Mouse (Mus musculus): ENCODE measurements at regions not wholly inside any gene's neighbourhood (a gene's known extent, or its start where the extent isn't known, plus 50 kb on each side); places are given as distances from the start of the nearest gene placed in this dataset.

- WGBS: 61% methylated on average over 8 of the region's 8 CpGs
- Histone ChIP-seq H3K9ac (ENCODE audit: low read depth, low read length, severe bottlenecking) (no peak overlapping the region), H3K27me3 (ENCODE audit: control insufficient read depth, insufficient read depth, low read length) (no peaks in the 10 kb centered on the region), H3K4me3 (replicated peaks; ENCODE audit: low read length) (no peak overlapping the region), H3K9me3 (ENCODE audit: control insufficient read depth, low read length) (no peaks in the 10 kb centered on the region), H3K36me3 (ENCODE audit: control insufficient read depth, insufficient read depth, low read length) (no peaks in the 10 kb centered on the region), H3K27ac (replicated peaks; ENCODE audit: low read depth, low read length) (no peak overlapping the region), H3K4me2 (replicated peaks; ENCODE audit: low read depth, low read length, severe bottlenecking) (no peak overlapping the region), H3K4me1 (ENCODE audit: control insufficient read depth, insufficient read depth, low read length) (no peaks in the 10 kb centered on the region)
- ATAC-seq (ENCODE audit: low FRiP score, low read depth) (no peak), DNase-seq (ENCODE audit: low spot score) (no peak)
- TF ChIP-seq POLR2A (IDR thresholded peaks at IDR 0.05; ENCODE audit: borderline replicate concordance, extremely low read depth, insufficient read depth, insufficient read length): no peak
These were observed 226.6 kb upstream of the Rarb start for GRCm38 (mm10) chr14:17045426-17046132.

- Histone ChIP-seq H3K4me1 (ENCODE audit: control insufficient read depth, insufficient read depth, low read length) (no peaks in the 10 kb centered on the region), H3K4me3 (replicated peaks; ENCODE audit: low read length) (no peak overlapping the region), H3K4me2 (replicated peaks; ENCODE audit: low read depth, low read length, severe bottlenecking) (no peak overlapping the region), H3K9ac (ENCODE audit: low read depth, low read length, severe bottlenecking) (no peak overlapping the region), H3K36me3 (ENCODE audit: control insufficient read depth, insufficient read depth, low read length) (no peaks in the 10 kb centered on the region), H3K9me3 (ENCODE audit: control insufficient read depth, low read length) (no peaks in the 10 kb centered on the region), H3K27me3 (ENCODE audit: control insufficient read depth, insufficient read depth, low read length) (no peaks in the 10 kb centered on the region), H3K27ac (replicated peaks; ENCODE audit: low read depth, low read length) (no peak overlapping the region)
- DNase-seq (ENCODE audit: low spot score) (no peak), ATAC-seq (ENCODE audit: low FRiP score, low read depth) (no peak)
- no peak for TF ChIP-seq POLR2A (IDR thresholded peaks at IDR 0.05; ENCODE audit: borderline replicate concordance, extremely low read depth, insufficient read depth, insufficient read length)
- WGBS: 26% methylated on average over 4 of the region's 4 CpGs
These were observed 201.8 kb upstream of the Rarb start for GRCm38 (mm10) chr14:17020603-17021356.

DNA sequence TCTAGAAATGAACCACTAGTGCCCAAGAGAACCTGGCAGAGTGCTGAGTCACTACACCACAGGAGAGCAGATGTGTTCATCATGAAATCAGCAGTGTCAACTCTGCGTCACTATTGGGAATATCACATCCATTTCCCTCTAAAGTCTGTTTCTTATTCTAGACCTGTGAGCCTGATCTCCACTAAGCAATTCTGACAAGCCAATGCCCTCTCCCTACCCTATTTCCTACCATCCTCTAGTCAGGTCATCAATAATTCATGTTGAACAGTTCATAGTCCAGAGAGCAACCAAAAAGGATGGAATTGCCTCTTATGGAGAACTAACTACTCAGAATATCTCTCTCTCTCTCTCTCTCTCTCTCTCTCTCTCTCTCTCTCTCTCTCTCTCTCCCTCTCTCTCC lies 194.0 kb upstream of the Rarb start:
- Histone ChIP-seq H3K9ac (ENCODE audit: low read depth, low read length, severe bottlenecking) (no peak overlapping the region), H3K36me3 (ENCODE audit: control insufficient read depth, insufficient read depth, low read length) (no peaks in the 10 kb centered on the region), H3K9me3 (ENCODE audit: control insufficient read depth, low read length) (no peaks in the 10 kb centered on the region), H3K4me2 (replicated peaks; ENCODE audit: low read depth, low read length, severe bottlenecking) (no peak overlapping the region), H3K4me3 (replicated peaks; ENCODE audit: low read length) (no peak overlapping the region), H3K27me3 (ENCODE audit: control insufficient read depth, insufficient read depth, low read length) (no peaks in the 10 kb centered on the region), H3K27ac (replicated peaks; ENCODE audit: low read depth, low read length) (no peak overlapping the region), H3K4me1 (ENCODE audit: control insufficient read depth, insufficient read depth, low read length) (no peaks in the 10 kb centered on the region)
- DNase-seq (ENCODE audit: low spot score): no peak
- ATAC-seq (ENCODE audit: low FRiP score, low read depth): no peak
- WGBS: 95% methylated on average over 1 of the region's 1 CpGs
- no peak for TF ChIP-seq POLR2A (IDR thresholded peaks at IDR 0.05; ENCODE audit: borderline replicate concordance, extremely low read depth, insufficient read depth, insufficient read length)

GRCm38 (mm10) chr14:17012200-17012599 lies 193.2 kb upstream of the Rarb start:
- no peaks in the 10 kb centered on the region for H3K4me1 ChIP-seq (ENCODE audit: control insufficient read depth, insufficient read depth, low read length)
- TF ChIP-seq POLR2A (IDR thresholded peaks at IDR 0.05; ENCODE audit: borderline replicate concordance, extremely low read depth, insufficient read depth, insufficient read length): no peak
- H3K27me3 ChIP-seq (ENCODE audit: control insufficient read depth, insufficient read depth, low read length): no peaks in the 10 kb centered on the region
- H3K9ac ChIP-seq (ENCODE audit: low read depth, low read length, severe bottlenecking): no peak overlapping the region
- no peak overlapping the region for H3K4me2 ChIP-seq (replicated peaks; ENCODE audit: low read depth, low read length, severe bottlenecking)
- no peaks in the 10 kb centered on the region for H3K36me3 ChIP-seq (ENCODE audit: control insufficient read depth, insufficient read depth, low read length)
- DNase-seq (ENCODE audit: low spot score): peak; percentile 21
- 36% methylated on average over 1 of the region's 1 CpGs for WGBS
- H3K27ac ChIP-seq (replicated peaks; ENCODE audit: low read depth, low read length): no peak overlapping the region
- H3K9me3 ChIP-seq (ENCODE audit: control insufficient read depth, low read length): no peaks in the 10 kb centered on the region
- H3K4me3 ChIP-seq (replicated peaks; ENCODE audit: low read length): no peak overlapping the region
- no peak for ATAC-seq (ENCODE audit: low FRiP score, low read depth)

GRCm38 (mm10) chr14:17005194-17006018 lies 186.4 kb upstream of the Rarb start:
- 86% methylated on average over 7 of the region's 8 CpGs for WGBS
- TF ChIP-seq POLR2A (IDR thresholded peaks at IDR 0.05; ENCODE audit: borderline replicate concordance, extremely low read depth, insufficient read depth, insufficient read length): no peak

More at GRCm38 (mm10) chr14:17005194-17006018, 186.4 kb upstream of the Rarb start:
- H3K36me3 ChIP-seq (ENCODE audit: control insufficient read depth, insufficient read depth, low read length): no peaks in the 10 kb centered on the region
- no peaks in the 10 kb centered on the region for H3K9me3 ChIP-seq (ENCODE audit: control insufficient read depth, low read length)
- ATAC-seq (ENCODE audit: low FRiP score, low read depth) (peak; percentile 44), DNase-seq (ENCODE audit: low spot score) (peak; percentile 59)
- no peak overlapping the region for H3K4me2 ChIP-seq (replicated peaks; ENCODE audit: low read depth, low read length, severe bottlenecking)
- no peak overlapping the region for H3K4me3 ChIP-seq (replicated peaks; ENCODE audit: low read length)
- peaks cover 2% of the 10 kb centered on the region; the same call in 1 of the 2 replicates for H3K4me1 ChIP-seq (ENCODE audit: control insufficient read depth, insufficient read depth, low read length)
- H3K27me3 ChIP-seq (ENCODE audit: control insufficient read depth, insufficient read depth, low read length): no peaks in the 10 kb centered on the region
- no peak overlapping the region for H3K9ac ChIP-seq (ENCODE audit: low read depth, low read length, severe bottlenecking)
- 0 out of 2 replicates have a peak overlapping the region, but pooled peaks have one; percentile 7 for H3K27ac ChIP-seq (replicated peaks; ENCODE audit: low read depth, low read length)
